Mouse (Mus musculus) heart, embryonic 12.5 days (tissue): ENCODE measurements at regions not wholly inside any gene's neighbourhood (a gene's known extent, or its start where the extent isn't known, plus 50 kb on each side); places are given as distances from the start of the nearest gene placed in this dataset.

Source experiments
- ATAC-seq: fragments of 200-750 bp; cut with Nextera tagmentation; 2 replicates; pipeline ENCODE4 v1.8.0; 2017; ENCODE audit warnings: moderate TSS enrichment, moderate library complexity; ENCODE audit not compliant: insufficient number of reproducible peaks, low FRiP score
- H3K27ac ChIP-seq: fragments of 300-500 bp; sonication (generic); 2 replicates; pipeline ENCODE4 v1.5.1; 2016; ENCODE audit warnings: mild to moderate bottlenecking, moderate library complexity; ENCODE audit not compliant: poor library complexity, severe bottlenecking
- H3K27me3 ChIP-seq: fragments of 300-500 bp; sonication (generic); replicated peaks from 2 replicates; pipeline ENCODE4 v1.6.1; 2016; ENCODE audit warnings: mild to moderate bottlenecking, moderate library complexity
- H3K36me3 ChIP-seq: fragments of 300-500 bp; sonication (generic); 2 replicates; pipeline ENCODE4 v1.6.1; 2016; ENCODE audit warnings: mild to moderate bottlenecking, moderate library complexity
- H3K4me1 ChIP-seq: fragments of 300-500 bp; sonication (generic); replicated peaks from 2 replicates; pipeline ENCODE4 v1.6.1; 2016; ENCODE audit warnings: mild to moderate bottlenecking
- H3K4me2 ChIP-seq: fragments of 300-500 bp; sonication (generic); 2 replicates; pipeline ENCODE4 v1.6.1; 2016; ENCODE audit warnings: mild to moderate bottlenecking, moderate library complexity
- H3K4me3 ChIP-seq: fragments of 300-500 bp; sonication (generic); 2 replicates; pipeline ENCODE4 v1.5.1; 2016; ENCODE audit warnings: mild to moderate bottlenecking
- H3K9ac ChIP-seq: fragments of 300-500 bp; sonication (generic); 2 replicates; pipeline ENCODE4 v1.6.1; 2016; ENCODE audit warnings: mild to moderate bottlenecking, moderate library complexity
- H3K9me3 ChIP-seq: fragments of 300-500 bp; sonication (generic); replicated peaks from 2 replicates; pipeline ENCODE4 v1.6.1; 2016; ENCODE audit warnings: mild to moderate bottlenecking, moderate library complexity
- WGBS: fragments of 180-500 bp; shearing (Covaris S2); methylation state at CpG from one replicate; pipeline ENCODE4 v1.1.7; 2016; 5-methylcytosine and 5-hydroxymethylcytosine counted together

GRCm38 (mm10) chr13:47298010-47298409 is 175.6 kb downstream of the Rnf144b start:
- no peaks in the 10 kb centered on the region for H3K27me3 ChIP-seq
- no peak overlapping the region for H3K27ac ChIP-seq
- no peak overlapping the region for H3K4me3 ChIP-seq
- H3K9me3 ChIP-seq = no peaks in the 10 kb centered on the region; the same call in 1 of the 2 replicates
- H3K4me2 ChIP-seq = no peak overlapping the region
- H3K36me3 ChIP-seq = no peaks in the 10 kb centered on the region
- H3K4me1 ChIP-seq = peaks cover 7% of the 10 kb centered on the region
- no peak overlapping the region for H3K9ac ChIP-seq
- 65% methylated on average over 11 of the region's 11 CpGs for WGBS
- ATAC-seq = no peak

- no peak overlapping the region for H3K9ac ChIP-seq
- no peaks in the 10 kb centered on the region; the same call in 1 of the 2 replicates for H3K9me3 ChIP-seq
- ATAC-seq = no peak
- no peak overlapping the region for H3K27ac ChIP-seq
- H3K4me2 ChIP-seq = no peak overlapping the region
- H3K27me3 ChIP-seq = no peaks in the 10 kb centered on the region
- H3K4me3 ChIP-seq = no peak overlapping the region
- 68% methylated on average over 2 of the region's 2 CpGs for WGBS
- H3K36me3 ChIP-seq = no peaks in the 10 kb centered on the region
- no peaks in the 10 kb centered on the region for H3K4me1 ChIP-seq
Measured at GRCm38 (mm10) chr13:47300486-47300885, 178.0 kb downstream of the Rnf144b start.

GRCm38 (mm10) chr13:47301070-47301469 is 178.6 kb downstream of the Rnf144b start:
- H3K4me3 ChIP-seq = no peak overlapping the region
- no peak overlapping the region for H3K27ac ChIP-seq
- no peak overlapping the region for H3K9ac ChIP-seq
- H3K4me2 ChIP-seq = no peak overlapping the region
- no peaks in the 10 kb centered on the region for H3K27me3 ChIP-seq
- no peaks in the 10 kb centered on the region; the same call in 1 of the 2 replicates for H3K9me3 ChIP-seq
- 58% methylated on average over 3 of the region's 3 CpGs for WGBS
- no peaks in the 10 kb centered on the region for H3K36me3 ChIP-seq
- no peaks in the 10 kb centered on the region for H3K4me1 ChIP-seq
- no peak for ATAC-seq

GRCm38 (mm10) chr13:47309492-47309891 is 187.0 kb downstream of the Rnf144b start:
- Histone ChIP-seq H3K4me1 (no peaks in the 10 kb centered on the region), H3K9ac (no peak overlapping the region), H3K9me3 (no peaks in the 10 kb centered on the region), H3K27me3 (no peaks in the 10 kb centered on the region), H3K27ac (no peak overlapping the region), H3K4me3 (no peak overlapping the region), H3K4me2 (no peak overlapping the region), H3K36me3 (no peaks in the 10 kb centered on the region)
- WGBS = 87% methylated on average over 6 of the region's 6 CpGs
- ATAC-seq = no peak

- WGBS = 62% methylated on average over 7 of the region's 7 CpGs
- Histone ChIP-seq H3K4me2 (no peak overlapping the region), H3K27ac (no peak overlapping the region), H3K36me3 (no peaks in the 10 kb centered on the region), H3K9ac (no peak overlapping the region), H3K9me3 (no peaks in the 10 kb centered on the region), H3K4me3 (no peak overlapping the region), H3K27me3 (no peaks in the 10 kb centered on the region), H3K4me1 (no peaks in the 10 kb centered on the region)
- ATAC-seq = no peak
Measured at GRCm38 (mm10) chr13:47310751-47311202, 188.3 kb downstream of the Rnf144b start.

- Histone ChIP-seq H3K9ac (no peak overlapping the region), H3K27me3 (no peaks in the 10 kb centered on the region), H3K4me3 (no peak overlapping the region), H3K4me2 (peak overlapping the region; percentile 1; the same call in 1 of the 2 replicates), H3K9me3 (no peaks in the 10 kb centered on the region), H3K4me1 (no peaks in the 10 kb centered on the region), H3K36me3 (no peaks in the 10 kb centered on the region), H3K27ac (no peak overlapping the region)
- ATAC-seq = no peak
- WGBS = 60% methylated on average over 8 of the region's 8 CpGs
Measured at GRCm38 (mm10) chr13:47319549-47319948, 197.1 kb downstream of the Rnf144b start.

GRCm38 (mm10) chr13:47321876-47322275 is 199.4 kb downstream of the Rnf144b start:
- no peak overlapping the region for H3K4me2 ChIP-seq
- no peak for ATAC-seq
- 71% methylated on average over 1 of the region's 1 CpGs for WGBS

GRCm38 (mm10) chr13:47335996-47336684 is 213.7 kb downstream of the Rnf144b start:
- Histone ChIP-seq H3K9ac (no peak overlapping the region), H3K4me1 (peaks cover 8% of the 10 kb centered on the region), H3K9me3 (no peaks in the 10 kb centered on the region), H3K36me3 (no peaks in the 10 kb centered on the region), H3K27ac (no peak overlapping the region), H3K4me3 (no peak overlapping the region), H3K4me2 (peak overlapping the region; percentile 10; the same call in 1 of the 2 replicates), H3K27me3 (no peaks in the 10 kb centered on the region)
- 44% methylated on average over 16 of the region's 16 CpGs for WGBS
- peak; percentile 57 for ATAC-seq

More at GRCm38 (mm10) chr13:47321876-47322275, 199.4 kb downstream of the Rnf144b start:
- H3K9me3 ChIP-seq = no peaks in the 10 kb centered on the region
- no peaks in the 10 kb centered on the region for H3K27me3 ChIP-seq
- no peak overlapping the region for H3K27ac ChIP-seq
- H3K9ac ChIP-seq = no peak overlapping the region
- H3K4me3 ChIP-seq = no peak overlapping the region
- H3K4me1 ChIP-seq = no peaks in the 10 kb centered on the region
- no peaks in the 10 kb centered on the region for H3K36me3 ChIP-seq

- 83% methylated on average over 15 of the region's 15 CpGs for WGBS
- ATAC-seq = no peak
- no peak overlapping the region for H3K27ac ChIP-seq
Measured at GRCm38 (mm10) chr13:47336865-47337441, 214.5 kb downstream of the Rnf144b start.

GRCm38 (mm10) chr13:47339411-47339810 is 217.0 kb downstream of the Rnf144b start:
- no peak overlapping the region for H3K9ac ChIP-seq
- 71% methylated on average over 5 of the region's 5 CpGs for WGBS

More at GRCm38 (mm10) chr13:47336865-47337441, 214.5 kb downstream of the Rnf144b start:
- Histone ChIP-seq H3K4me2 (no peak overlapping the region), H3K27me3 (no peaks in the 10 kb centered on the region), H3K9me3 (no peaks in the 10 kb centered on the region), H3K4me3 (no peak overlapping the region), H3K4me1 (peaks cover 8% of the 10 kb centered on the region), H3K9ac (no peak overlapping the region), H3K36me3 (no peaks in the 10 kb centered on the region)

GRCm38 (mm10) chr13:47342361-47342760 is 219.9 kb downstream of the Rnf144b start:
- 90% methylated on average over 1 of the region's 1 CpGs for WGBS
- Histone ChIP-seq H3K27ac (no peak overlapping the region), H3K9me3 (no peaks in the 10 kb centered on the region), H3K4me1 (no peaks in the 10 kb centered on the region), H3K36me3 (no peaks in the 10 kb centered on the region), H3K27me3 (no peaks in the 10 kb centered on the region), H3K4me3 (no peak overlapping the region), H3K4me2 (no peak overlapping the region), H3K9ac (no peak overlapping the region)
- ATAC-seq = no peak

More at GRCm38 (mm10) chr13:47339411-47339810, 217.0 kb downstream of the Rnf144b start:
- no peaks in the 10 kb centered on the region for H3K36me3 ChIP-seq
- no peak overlapping the region for H3K27ac ChIP-seq
- H3K4me1 ChIP-seq = peaks cover 8% of the 10 kb centered on the region
- no peak for ATAC-seq
- no peaks in the 10 kb centered on the region for H3K9me3 ChIP-seq
- no peak overlapping the region for H3K4me2 ChIP-seq
- H3K4me3 ChIP-seq = no peak overlapping the region
- H3K27me3 ChIP-seq = no peaks in the 10 kb centered on the region
